Mouse (Mus musculus) midbrain, embryonic 13.5 days (tissue): Measurements from ENCODE around the gene Tlx3. TPM values are rescaled to one million over a fixed set of nuclear protein-coding genes. Genes with fewer than 3 reads are reported as not detected.

Experiments used
- ATAC-seq: fragments of 200-750 bp; cut with Nextera tagmentation; 2 replicates; pipeline ENCODE4 v1.8.0; 2017; ENCODE audit warnings: mild to moderate bottlenecking, moderate TSS enrichment, moderate library complexity
- H3K27ac ChIP-seq: fragments of 300-500 bp; sonication (generic); 2 replicates; pipeline ENCODE4 v1.5.1; 2015; ENCODE audit warnings: inconsistent platforms, mild to moderate bottlenecking, moderate library complexity
- H3K27me3 ChIP-seq: fragments of 300-500 bp; sonication (generic); 2 replicates; pipeline ENCODE4 v1.6.1; 2015; ENCODE audit warnings: mild to moderate bottlenecking, inconsistent platforms
- H3K36me3 ChIP-seq: fragments of 300-500 bp; sonication (generic); 2 replicates; pipeline ENCODE4 v1.6.1; 2015; ENCODE audit warnings: mild to moderate bottlenecking, inconsistent platforms
- H3K4me1 ChIP-seq: fragments of 300-500 bp; sonication (generic); replicated peaks from 2 replicates; pipeline ENCODE4 v1.6.1; 2015; ENCODE audit warnings: inconsistent platforms
- H3K4me2 ChIP-seq: fragments of 300-500 bp; sonication (generic); replicated peaks from 2 replicates; pipeline ENCODE4 v1.6.1; 2015; ENCODE audit warnings: moderate library complexity, mild to moderate bottlenecking, inconsistent platforms
- H3K4me3 ChIP-seq: fragments of 300-500 bp; sonication (generic); replicated peaks from 2 replicates; pipeline ENCODE4 v1.5.1; 2015; ENCODE audit warnings: mild to moderate bottlenecking, inconsistent platforms
- H3K9ac ChIP-seq: fragments of 300-500 bp; sonication (generic); replicated peaks from 2 replicates; pipeline ENCODE4 v1.6.1; 2015; ENCODE audit warnings: mild to moderate bottlenecking, inconsistent platforms
- H3K9me3 ChIP-seq: fragments of 300-500 bp; sonication (generic); 2 replicates; pipeline ENCODE4 v1.6.1; 2016; ENCODE audit warnings: mild to moderate bottlenecking, inconsistent platforms
- WGBS: fragments of 180-500 bp; shearing (Covaris S2); methylation state at CpG from one replicate; pipeline ENCODE4 v1.1.7; 2015; 5-methylcytosine and 5-hydroxymethylcytosine counted together
- polyA plus RNA-seq: library from polyadenylated mRNA; unstranded; fragments of >200 nt; fragmentation: Nextera tagmentation; extraction: Ambion mirVana; gene quantifications from 2 replicates; pipeline ENCODE4 v1.2.1, GENCODE M21; 2015

Tlx3 gene
- polyA plus RNA-seq, 1 experiment from 2014 or later, result 1.8 TPM

GRCm38 (mm10) chr11:33159741-33160140 lies 43.6 kb downstream of the Tlx3 start:
- no peak overlapping the region for H3K4me3 ChIP-seq
- H3K9me3 ChIP-seq, result no peaks in the 10 kb centered on the region
- WGBS, result 95% methylated on average over 3 of the region's 3 CpGs
- ATAC-seq, result no peak
- peaks cover 17% of the 10 kb centered on the region for H3K4me1 ChIP-seq
- H3K27ac ChIP-seq, result no peak overlapping the region
- no peaks in the 10 kb centered on the region for H3K27me3 ChIP-seq
- no peak overlapping the region for H3K4me2 ChIP-seq
- no peak overlapping the region for H3K9ac ChIP-seq
- peaks cover 54% of the 10 kb centered on the region for H3K36me3 ChIP-seq

- peaks cover 65% of the 10 kb centered on the region for H3K36me3 ChIP-seq
Measured at GRCm38 (mm10) chr11:33157453-33158196, 45.8 kb downstream of the Tlx3 start.

GRCm38 (mm10) chr11:33156436-33157015 lies 46.9 kb downstream of the Tlx3 start:
- Histone ChIP-seq H3K4me1 (peaks cover 12% of the 10 kb centered on the region), H3K27me3 (no peaks in the 10 kb centered on the region), H3K36me3 (peaks cover 73% of the 10 kb centered on the region), H3K9me3 (no peaks in the 10 kb centered on the region), H3K9ac (no peak overlapping the region), H3K4me2 (no peak overlapping the region), H3K4me3 (no peak overlapping the region), H3K27ac (no peak overlapping the region)
- ATAC-seq, result no peak
- 84% methylated on average over 4 of the region's 4 CpGs for WGBS

More at GRCm38 (mm10) chr11:33157453-33158196, 45.8 kb downstream of the Tlx3 start:
- WGBS, result 86% methylated on average over 2 of the region's 2 CpGs
- Histone ChIP-seq H3K4me2 (no peak overlapping the region), H3K4me3 (no peak overlapping the region), H3K9ac (no peak overlapping the region), H3K27me3 (no peaks in the 10 kb centered on the region), H3K4me1 (peaks cover 17% of the 10 kb centered on the region), H3K27ac (no peak overlapping the region), H3K9me3 (no peaks in the 10 kb centered on the region)
- no peak for ATAC-seq

GRCm38 (mm10) chr11:33154459-33154858 lies 48.9 kb downstream of the Tlx3 start:
- Histone ChIP-seq H3K9ac (no peak overlapping the region), H3K27ac (no peak overlapping the region), H3K36me3 (peaks cover 73% of the 10 kb centered on the region), H3K27me3 (no peaks in the 10 kb centered on the region), H3K4me2 (no peak overlapping the region), H3K9me3 (no peaks in the 10 kb centered on the region), H3K4me1 (no peaks in the 10 kb centered on the region), H3K4me3 (no peak overlapping the region)
- ATAC-seq, result no peak
- 90% methylated on average over 3 of the region's 3 CpGs for WGBS

- Histone ChIP-seq H3K4me3 (no peak overlapping the region), H3K4me2 (no peak overlapping the region), H3K4me1 (peaks cover 6% of the 10 kb centered on the region), H3K27me3 (no peaks in the 10 kb centered on the region), H3K9me3 (no peaks in the 10 kb centered on the region), H3K36me3 (peaks cover 66% of the 10 kb centered on the region), H3K27ac (no peak overlapping the region), H3K9ac (no peak overlapping the region)
- ATAC-seq, result no peak
- 92% methylated on average over 1 of the region's 1 CpGs for WGBS
Measured at GRCm38 (mm10) chr11:33152997-33153396, 50.4 kb downstream of the Tlx3 start.

- Histone ChIP-seq H3K4me1 (peaks cover 12% of the 10 kb centered on the region), H3K4me2 (no peak overlapping the region), H3K27ac (no peak overlapping the region), H3K9ac (no peak overlapping the region), H3K4me3 (no peak overlapping the region), H3K9me3 (no peaks in the 10 kb centered on the region), H3K27me3 (0 out of 2 replicates have a peak, but pooled peaks cover 2% of the 10 kb centered on the region), H3K36me3 (peaks cover 57% of the 10 kb centered on the region)
- no peak for ATAC-seq
- WGBS, result 83% methylated on average over 4 of the region's 4 CpGs
Measured at GRCm38 (mm10) chr11:33151780-33152145, 51.6 kb downstream of the Tlx3 start.

- no peak overlapping the region for H3K27ac ChIP-seq
- no peak overlapping the region for H3K4me2 ChIP-seq
- H3K4me3 ChIP-seq, result no peak overlapping the region
- 0 out of 2 replicates have a peak, but pooled peaks cover 4% of the 10 kb centered on the region for H3K27me3 ChIP-seq
- H3K4me1 ChIP-seq, result peaks cover 17% of the 10 kb centered on the region
- H3K9me3 ChIP-seq, result no peaks in the 10 kb centered on the region
- no peak for ATAC-seq
- peaks cover 52% of the 10 kb centered on the region for H3K36me3 ChIP-seq
- no peak overlapping the region for H3K9ac ChIP-seq
- WGBS, result 67% methylated on average over 3 of the region's 3 CpGs
Measured at GRCm38 (mm10) chr11:33151128-33151779, 52.1 kb downstream of the Tlx3 start.

Other genes with a start within 250 kb of the Tlx3 start
- 3.5 and 3.6 TPM in 2 replicates for gene Fgf18, start 56.2 kb downstream of the Tlx3 start, polyA plus RNA-seq
- gene Npm1, start 40.4 kb downstream of the Tlx3 start, polyA plus RNA-seq, result 592 and 605 TPM in 2 replicates
- gene Gm12117, start 73.1 kb upstream of the Tlx3 start, polyA plus RNA-seq, result not detected in 2 replicates